Mouse (Mus musculus): ENCODE results near the gene Samd5. TPM values are rescaled to one million over a fixed set of nuclear protein-coding genes. Genes with fewer than 3 reads are reported as not detected.

Gene Samd5
- total RNA-seq, 2 experiments from 2014 or later, result 1.7 to 2.0 TPM

GRCm38 (mm10) chr10:9650050-9650825 is 24.8 kb downstream of the Samd5 start:
- no peak for DNase-seq

- no peak for DNase-seq
Measured at GRCm38 (mm10) chr10:9648464-9648863, 26.5 kb downstream of the Samd5 start.

- no peak for DNase-seq
Measured at GRCm38 (mm10) chr10:9647741-9648140, 27.3 kb downstream of the Samd5 start.

GRCm38 (mm10) chr10:9646391-9646790 is 28.6 kb downstream of the Samd5 start:
- DNase-seq, result no peak

GRCm38 (mm10) chr10:9643531-9643930 is 31.5 kb downstream of the Samd5 start:
- DNase-seq, result no peak

- DNase-seq, result no peak
Measured at GRCm38 (mm10) chr10:9642077-9642476, 32.9 kb downstream of the Samd5 start.

GRCm38 (mm10) chr10:9640678-9641077 is 34.3 kb downstream of the Samd5 start:
- DNase-seq, result no peak

- DNase-seq, result no peak
Measured at GRCm38 (mm10) chr10:9640056-9640455, 35.0 kb downstream of the Samd5 start.

- DNase-seq, result no peak
Measured at GRCm38 (mm10) chr10:9625356-9625755, 49.7 kb downstream of the Samd5 start.

GRCm38 (mm10) chr10:9621926-9622688 is 52.9 kb downstream of the Samd5 start:
- DNase-seq, result no peak

GRCm38 (mm10) chr10:9621055-9621454 is 54.0 kb downstream of the Samd5 start:
- no peak for DNase-seq

GRCm38 (mm10) chr10:9615009-9615408 is 60.0 kb downstream of the Samd5 start:
- DNase-seq, result no peak

- DNase-seq, result no peak
Measured at GRCm38 (mm10) chr10:9608854-9609253, 66.2 kb downstream of the Samd5 start.

- no peak for DNase-seq
Measured at GRCm38 (mm10) chr10:9607155-9607554, 67.9 kb downstream of the Samd5 start.

- DNase-seq, result peak; percentile 14
Measured at GRCm38 (mm10) chr10:9605635-9606034, 69.4 kb downstream of the Samd5 start.

- DNase-seq, result no peak
Measured at GRCm38 (mm10) chr10:9603290-9603689, 71.7 kb downstream of the Samd5 start.

- DNase-seq, result peak; percentile 72
Measured at GRCm38 (mm10) chr10:9602845-9603244, 72.2 kb downstream of the Samd5 start.

GRCm38 (mm10) chr10:9602389-9602788 is 72.6 kb downstream of the Samd5 start:
- DNase-seq, result no peak

GRCm38 (mm10) chr10:9596228-9596627 is 78.8 kb downstream of the Samd5 start:
- no peak for DNase-seq

- DNase-seq, result no peak
Measured at GRCm38 (mm10) chr10:9594666-9595065, 80.3 kb downstream of the Samd5 start.

GRCm38 (mm10) chr10:9590606-9591005 is 84.4 kb downstream of the Samd5 start:
- no peak for DNase-seq

- DNase-seq, result no peak
Measured at GRCm38 (mm10) chr10:9586328-9586727, 88.7 kb downstream of the Samd5 start.

GRCm38 (mm10) chr10:9579374-9579773 is 95.6 kb downstream of the Samd5 start:
- DNase-seq, result no peak

- peak; percentile 19 for DNase-seq
Measured at GRCm38 (mm10) chr10:9575605-9576004, 99.4 kb downstream of the Samd5 start.

All from gastrocnemius, postnatal 25 days (tissue).